Mouse (Mus musculus): ENCODE data around the gene Clcf1.

The Clcf1 gene

GRCm38 (mm10) chr19:4270187-4270586 is 56.1 kb downstream of the Clcf1 start:
- peaks cover 43% of the 10 kb centered on the region for H3K27me3 ChIP-seq (ENCODE audit: insufficient read depth, low read length)
- no peak overlapping the region for H3K4me3 ChIP-seq (replicated peaks; ENCODE audit: low read length)
- H3K9me3 ChIP-seq (ENCODE audit: low read length), result no peaks in the 10 kb centered on the region
- peaks cover 22% of the 10 kb centered on the region for H3K4me1 ChIP-seq (replicated peaks; ENCODE audit: low read depth, low read length)
- TF ChIP-seq NANOG (IDR thresholded peaks at IDR 0.05; ENCODE audit: borderline replicate concordance, low read length), result no peak
- TF ChIP-seq CTCF (conservative IDR thresholded peaks at IDR 0.05; ENCODE audit: low read length), result no peak
- no peak for TF ChIP-seq POU5F1 (IDR thresholded peaks at IDR 0.05; ENCODE audit: borderline replicate concordance, low read length)
- peaks cover 12% of the 10 kb centered on the region for H3K36me3 ChIP-seq (ENCODE audit: insufficient read depth, low read length)

GRCm38 (mm10) chr19:4270972-4271371 is 56.9 kb downstream of the Clcf1 start:
- Histone ChIP-seq H3K27me3 (ENCODE audit: insufficient read depth, low read length) (peaks cover 38% of the 10 kb centered on the region), H3K36me3 (ENCODE audit: insufficient read depth, low read length) (peaks cover 12% of the 10 kb centered on the region), H3K4me3 (replicated peaks; ENCODE audit: low read length) (no peak overlapping the region), H3K4me1 (replicated peaks; ENCODE audit: low read depth, low read length) (peaks cover 22% of the 10 kb centered on the region), H3K9me3 (ENCODE audit: low read length) (no peaks in the 10 kb centered on the region)
- TF ChIP-seq POU5F1 (IDR thresholded peaks at IDR 0.05; ENCODE audit: borderline replicate concordance, low read length), result no peak
- no peak for TF ChIP-seq NANOG (IDR thresholded peaks at IDR 0.05; ENCODE audit: borderline replicate concordance, low read length)
- TF ChIP-seq CTCF (conservative IDR thresholded peaks at IDR 0.05; ENCODE audit: low read length), result no peak
